Mouse (Mus musculus) heart, adult 2 months (tissue): ENCODE measurements around the gene Nek6. TPM values are rescaled to one million over a fixed set of nuclear protein-coding genes. Genes with fewer than 3 reads are reported as not detected.

ENCODE experiments used
- DNase-seq, 2 experiments: peaks; one replicate each; pipeline ENCODE4 v3.0.0; 2021
- H3K27ac ChIP-seq: fragments of 200-600 bp; 2 replicates; pipeline ENCODE4 v1.8.1; 2022
- H3K27me3 ChIP-seq: fragments of 200-500 bp; 2 replicates; pipeline ENCODE4 v1.6.1; 2012; ENCODE audit warnings: mild to moderate bottlenecking, low read length, inconsistent platforms, mixed read lengths; ENCODE audit not compliant: control insufficient read depth, insufficient read depth
- H3K36me3 ChIP-seq: fragments of 200-500 bp; 2 replicates; pipeline ENCODE4 v1.6.1; 2012; ENCODE audit warnings: low read length, inconsistent platforms; ENCODE audit not compliant: control insufficient read depth, insufficient read depth
- H3K4me1 ChIP-seq: fragments of 200-500 bp; 2 replicates; pipeline ENCODE4 v1.6.1; 2011; ENCODE audit warnings: low read length; ENCODE audit not compliant: control insufficient read depth, insufficient read depth
- H3K4me3 ChIP-seq: fragments of 200-600 bp; 2 replicates; pipeline ENCODE4 v1.8.1; 2022
- H3K79me2 ChIP-seq: fragments of 200-500 bp; replicated peaks from 2 replicates; pipeline ENCODE4 v1.6.1; 2012; ENCODE audit warnings: mild to moderate bottlenecking, inconsistent platforms, low read length, moderate library complexity, mixed read lengths; ENCODE audit not compliant: control insufficient read depth, insufficient read depth
- H3K9ac ChIP-seq: fragments of 200-500 bp; 2 replicates; pipeline ENCODE4 v1.6.1; 2012; ENCODE audit warnings: low read depth, mild to moderate bottlenecking, control low read depth, inconsistent platforms, low read length, mixed read lengths
- CTCF ChIP-seq: fragments of 200-600 bp; IDR thresholded peaks from 2 replicates; pipeline ENCODE4 v1.8.1; 2022; ENCODE audit warnings: antibody characterized with exemption, mild to moderate bottlenecking, moderate library complexity
- EP300 ChIP-seq: fragments of 200-500 bp; IDR thresholded peaks from 2 replicates; pipeline ENCODE4 v1.6.1; 2011; ENCODE audit warnings: low read depth, low read length, control low read depth; ENCODE audit not compliant: insufficient read depth
- POLR2A ChIP-seq: fragments of 200-500 bp; IDR thresholded peaks from 2 replicates; pipeline ENCODE4 v1.6.1; 2011; ENCODE audit warnings: mild to moderate bottlenecking, low read depth, low read length, control low read depth; ENCODE audit not compliant: insufficient read depth
- WGBS: fragments of 180-500 bp; shearing (Covaris S2); methylation state at CpG from one replicate; pipeline ENCODE4 v1.1.7; 2018; 5-methylcytosine and 5-hydroxymethylcytosine counted together
- intact Hi-C: fragments of 180-260 bp; cut with DNase I; formaldehyde crosslinking; loops from one replicate; pipeline ENCODE4 v1.15.1; 2025
- long read RNA-seq: library from polyadenylated mRNA; stranded (forward); transcript quantifications from one replicate; pipeline ENCODE4 v2.0.0, GENCODE M21; 2021
- polyA plus RNA-seq: library from polyadenylated mRNA; depleted of rRNA; stranded (reverse); fragments of >200 nt; gene quantifications from 2 replicates; pipeline ENCODE4 v1.2.3, GENCODE M21; 2012; rRNA removed
- total RNA-seq, 2 experiments: library from RNA; stranded (reverse); gene quantifications; 2 replicates each; pipeline ENCODE4 v1.2.3; 2021

Nek6 gene
- 1 to 10 TPM; 2.9 to 3.3 TPM for total RNA-seq
- polyA plus RNA-seq: 5.5 and 5.8 TPM in 2 replicates
- long read RNA-seq, full-length matches to known transcripts: 2 of 3 reads
- long read RNA-seq, partial matches to known transcripts: 1 of 3 reads
- long read RNA-seq, other reads (novel, unspliced or antisense): 0 of 3 reads

DNA sequence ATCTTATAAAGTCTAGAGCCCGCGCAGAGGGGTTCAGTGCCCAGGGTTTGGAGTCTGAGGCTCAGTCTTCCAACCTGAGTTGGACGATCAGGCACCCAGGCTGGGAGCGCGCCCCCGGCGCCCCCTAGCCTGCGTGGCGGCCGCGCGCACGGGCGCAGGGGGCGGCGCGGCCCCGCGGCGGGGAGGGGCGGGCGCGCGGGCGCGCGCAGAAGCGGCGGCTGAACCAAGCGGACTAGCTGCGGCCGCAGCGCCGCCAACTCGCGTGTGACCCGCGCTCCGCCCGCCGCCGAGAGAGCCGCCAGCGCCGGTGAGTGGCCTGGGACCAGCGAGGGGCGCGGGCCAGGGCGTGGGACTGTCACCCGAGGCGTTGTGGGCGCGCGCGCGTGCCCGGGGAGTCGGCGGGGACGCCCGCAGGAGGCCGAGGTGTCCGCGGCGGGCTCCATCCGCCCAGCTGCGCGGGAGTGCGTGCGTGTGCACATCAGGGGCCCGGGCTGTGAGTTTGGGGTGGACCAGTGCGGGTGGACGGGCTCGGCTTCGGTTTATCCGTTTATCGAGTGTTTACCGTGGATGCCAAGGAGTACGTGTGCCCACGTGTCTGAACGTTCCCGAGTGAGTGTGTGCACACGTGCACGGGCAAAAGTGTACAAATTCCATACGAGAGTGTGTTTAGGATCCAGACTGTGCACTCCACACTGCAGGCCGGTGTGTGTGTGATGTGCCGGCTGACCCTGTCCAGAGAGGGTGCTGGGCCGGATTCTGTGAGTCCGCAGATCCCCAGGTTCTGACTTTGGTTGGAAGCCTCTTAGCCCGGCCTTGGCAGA, at the start of gene Nek6:
Gene Nek6, plus strand, starts transcription at position 157 of the 821 bp plus-strand sequence.
- WGBS: 1% methylated on average over 88 of the region's 90 CpGs

DNA sequence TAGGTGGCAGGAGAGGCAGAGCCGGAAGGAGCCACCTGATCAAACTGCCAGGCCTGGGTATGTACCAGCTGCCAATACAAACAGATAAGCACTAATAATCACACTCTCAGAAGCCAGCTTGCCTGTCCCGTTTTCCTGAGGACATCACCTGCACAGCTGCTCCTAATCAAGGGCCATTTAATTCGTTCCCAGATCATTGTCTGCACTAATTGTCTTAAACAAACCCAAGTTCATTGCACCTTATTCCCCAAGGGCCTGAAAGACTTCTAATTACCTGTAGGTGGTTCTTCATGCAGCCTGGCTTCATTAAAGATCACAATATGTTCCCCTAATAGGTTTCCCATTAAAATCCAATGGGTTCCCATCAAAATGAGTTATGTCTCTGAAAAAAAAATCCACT, 49.1 kb upstream of the Nek6 start:
- Histone ChIP-seq H3K27me3 (no peaks in the 10 kb centered on the region), H3K4me1 (no peaks in the 10 kb centered on the region), H3K9ac (no peak overlapping the region), H3K4me3 (no peak overlapping the region), H3K36me3 (no peaks in the 10 kb centered on the region), H3K79me2 (no peaks in the 10 kb centered on the region), H3K27ac (no peak overlapping the region)
- WGBS: 67% methylated on average over 3 of the region's 3 CpGs
- no peak for DNase-seq
- intact Hi-C loops: no loop called here
- TF ChIP-seq POLR2A: no peak
- no peak for TF ChIP-seq EP300
- no peak for TF ChIP-seq CTCF

More for the DNA sequence above, at the start of gene Nek6:
- Histone ChIP-seq H3K27ac (peak within 1 kb of the TSS; percentile 93), H3K27me3 (no peaks in the 10 kb centered on the region), H3K79me2 (no peaks in the 10 kb centered on the region), H3K4me1 (peaks cover 22% of the 10 kb centered on the region), H3K9ac (peak within 1 kb of the TSS; percentile 96), H3K4me3 (peak within 1 kb of the TSS; percentile 80), H3K36me3 (no peaks in the 10 kb centered on the region)
- intact Hi-C loops: loop anchor here (1.0 to 5.0 kb wide), 2 partner anchors 25 to 36 kb away; no protein-coding TSS in a partner anchor
- no peak for TF ChIP-seq EP300
- TF ChIP-seq CTCF: no peak
- no peak for TF ChIP-seq POLR2A
- peak; percentile 81 to 84 for DNase-seq

DNA sequence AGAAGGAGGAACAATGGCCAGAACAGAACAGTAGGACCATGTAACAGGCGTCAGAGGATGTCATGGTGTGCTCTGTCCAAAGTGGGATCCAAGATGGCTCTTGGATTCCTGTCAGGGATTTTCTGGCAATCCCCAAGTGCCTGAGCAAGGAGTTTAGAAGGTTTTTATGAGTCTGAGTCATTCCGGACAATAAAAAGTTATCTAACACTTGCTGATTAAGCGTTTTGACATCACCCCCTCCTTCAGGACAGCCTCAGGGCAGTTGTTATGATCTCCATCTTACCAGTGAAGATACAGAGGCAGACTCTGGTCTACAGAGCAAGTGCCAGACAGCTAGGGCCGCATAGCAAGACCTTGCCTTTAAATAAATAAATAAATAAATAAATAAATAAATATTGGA, 42.6 kb upstream of the Nek6 start:
- no peak for DNase-seq
- Histone ChIP-seq H3K27ac (no peak overlapping the region), H3K27me3 (no peaks in the 10 kb centered on the region), H3K4me3 (no peak overlapping the region), H3K4me1 (no peaks in the 10 kb centered on the region), H3K9ac (no peak overlapping the region), H3K36me3 (no peaks in the 10 kb centered on the region), H3K79me2 (no peaks in the 10 kb centered on the region)
- TF ChIP-seq EP300 (no peak), CTCF (no peak), POLR2A (no peak)
- WGBS: 83% methylated on average over 4 of the region's 4 CpGs
- intact Hi-C loops: no loop called here

DNA sequence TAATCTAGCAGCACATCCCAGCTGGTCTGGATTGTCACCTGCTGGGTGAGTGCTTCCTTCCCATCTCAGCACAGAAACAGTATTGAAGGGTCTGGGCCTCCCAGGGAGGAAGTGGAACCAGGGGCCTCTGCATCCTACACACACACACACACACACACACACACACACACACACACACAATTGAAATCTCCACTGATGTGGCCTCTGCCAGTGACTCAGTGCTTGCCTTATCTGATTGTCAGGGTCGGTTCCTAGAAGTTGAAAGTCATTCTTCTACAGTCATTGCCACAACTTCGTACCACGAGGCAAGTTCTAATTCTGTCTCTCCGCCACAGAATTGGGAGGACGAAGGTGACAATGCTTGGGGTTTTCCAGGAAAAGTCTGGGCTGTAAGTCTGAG, 39.7 kb upstream of the Nek6 start:
- H3K36me3 ChIP-seq: no peaks in the 10 kb centered on the region
- no peak overlapping the region for H3K4me3 ChIP-seq
- no peaks in the 10 kb centered on the region for H3K4me1 ChIP-seq
- H3K27ac ChIP-seq: no peak overlapping the region
- no peak overlapping the region for H3K9ac ChIP-seq
- intact Hi-C loops: no loop called here
- WGBS: 37% methylated on average over 5 of the region's 5 CpGs
- DNase-seq: no peak
- no peaks in the 10 kb centered on the region for H3K79me2 ChIP-seq
- no peaks in the 10 kb centered on the region for H3K27me3 ChIP-seq
- TF ChIP-seq POLR2A (no peak), EP300 (no peak)

DNA sequence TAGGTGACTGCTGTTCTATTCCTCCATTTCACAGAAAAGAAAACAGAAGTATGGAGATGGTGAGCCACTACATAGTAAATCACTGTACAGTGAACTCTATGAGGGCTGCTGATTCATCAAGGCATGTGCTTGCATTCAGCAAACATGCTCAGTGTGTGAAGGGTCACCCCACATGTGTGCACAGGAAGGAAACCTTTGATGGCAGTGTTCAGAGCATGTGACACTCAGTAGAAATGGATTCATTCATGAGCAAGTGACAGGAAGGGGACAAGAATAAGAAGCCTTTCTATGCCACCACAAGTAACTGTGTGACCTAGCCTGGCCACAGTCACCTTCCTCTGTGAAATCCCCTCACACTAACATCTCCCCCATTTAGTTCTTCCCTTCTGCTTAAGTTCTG, 38.6 kb upstream of the Nek6 start:
- Histone ChIP-seq H3K4me1 (no peaks in the 10 kb centered on the region), H3K27me3 (no peaks in the 10 kb centered on the region), H3K4me3 (no peak overlapping the region), H3K27ac (no peak overlapping the region), H3K9ac (no peak overlapping the region), H3K79me2 (no peaks in the 10 kb centered on the region), H3K36me3 (no peaks in the 10 kb centered on the region)
- no peak for DNase-seq
- intact Hi-C loops: no loop called here
- TF ChIP-seq EP300 (no peak), POLR2A (no peak), CTCF (no peak)

DNA sequence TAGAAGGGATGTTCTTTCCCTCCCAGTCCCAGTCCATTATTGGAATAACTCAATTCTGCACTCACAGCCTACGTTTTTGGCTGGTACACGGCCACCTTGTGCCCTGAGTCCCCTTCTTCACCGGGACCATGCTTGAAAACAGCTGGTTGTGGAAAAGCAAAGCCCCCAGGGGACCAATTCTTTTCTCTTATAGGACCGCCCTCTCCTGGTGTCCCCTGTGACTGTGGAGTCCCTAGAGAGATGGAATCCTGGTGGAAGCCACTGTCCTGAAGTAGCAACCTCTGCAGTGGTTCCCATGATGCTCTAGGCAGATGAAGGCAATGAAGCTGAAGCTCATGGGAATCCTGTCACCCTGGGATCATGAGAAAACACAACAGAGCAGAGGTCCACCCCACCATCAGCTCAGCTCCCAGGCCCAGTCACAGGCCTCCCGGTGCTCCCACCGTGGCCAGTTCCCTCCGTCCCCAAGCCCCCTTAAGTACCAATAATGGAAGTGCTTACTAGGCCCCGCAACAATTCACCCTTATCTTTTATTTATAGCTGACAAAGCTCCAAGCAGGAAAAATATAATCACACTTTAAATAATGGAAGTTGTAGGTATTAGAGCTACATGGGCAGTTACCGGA, 34.5 kb upstream of the Nek6 start:
- TF ChIP-seq CTCF (no peak), POLR2A (no peak), EP300 (no peak)
- Histone ChIP-seq H3K27me3 (no peaks in the 10 kb centered on the region), H3K4me1 (no peaks in the 10 kb centered on the region; the same call in 1 of the 2 replicates), H3K27ac (no peak overlapping the region), H3K36me3 (no peaks in the 10 kb centered on the region), H3K79me2 (no peaks in the 10 kb centered on the region), H3K4me3 (no peak overlapping the region), H3K9ac (no peak overlapping the region)
- intact Hi-C loops: no loop called here
- 85% methylated on average over 9 of the region's 9 CpGs for WGBS
- peak in 1 of 2 experiments; percentile 25 for DNase-seq
